Mouse (Mus musculus) CD4-positive helper T cell, adult 2 months (primary cell): ENCODE measurements around the gene Nox3.

Experiments
- DNase-seq: peaks from one replicate; pipeline ENCODE4 v3.0.0-alpha.2; 2012; ENCODE audit warnings: low read depth, missing footprints, low spot score

The Nox3 gene

GRCm38 (mm10) chr17:3610307-3610754 is 85.7 kb downstream of the Nox3 start:
- DNase-seq, result no peak

- DNase-seq, result no peak
These were observed 92.9 kb downstream of the Nox3 start for GRCm38 (mm10) chr17:3602954-3603672.

- DNase-seq, result no peak
These were observed 97.7 kb downstream of the Nox3 start for GRCm38 (mm10) chr17:3598393-3598792.

GRCm38 (mm10) chr17:3597866-3598265 is 98.2 kb downstream of the Nox3 start:
- DNase-seq, result no peak

GRCm38 (mm10) chr17:3597130-3597529 is 98.9 kb downstream of the Nox3 start:
- DNase-seq, result no peak
